Mouse (Mus musculus) kidney, adult 2 months (tissue): ENCODE data around the gene Rhox6. TPM values are rescaled to one million over a fixed set of nuclear protein-coding genes. Genes with fewer than 3 reads are reported as not detected.
"Not testable (repeated sequence)": the region's sequence is repeated elsewhere in the genome, so short reads cannot be mapped to it uniquely, and the experiment has no call there.

Experiments used
- DNase-seq: peaks from one replicate; pipeline ENCODE4 v3.0.0; 2021
- H3K27ac ChIP-seq: fragments of 200-500 bp; 2 replicates; pipeline ENCODE4 v1.5.1; 2012; ENCODE audit warnings: low read depth, low read length, control low read depth, inconsistent platforms; ENCODE audit not compliant: insufficient read depth
- H3K27me3 ChIP-seq: fragments of 200-500 bp; replicated peaks from 2 replicates; pipeline ENCODE4 v1.6.1; 2012; ENCODE audit warnings: mild to moderate bottlenecking, moderate library complexity, low read length, inconsistent platforms; ENCODE audit not compliant: control insufficient read depth, insufficient read depth
- H3K36me3 ChIP-seq: fragments of 200-500 bp; 2 replicates; pipeline ENCODE4 v1.6.1; 2012; ENCODE audit warnings: mild to moderate bottlenecking, moderate library complexity, low read length, inconsistent platforms; ENCODE audit not compliant: control insufficient read depth, insufficient read depth
- H3K4me1 ChIP-seq: fragments of 200-500 bp; 2 replicates; pipeline ENCODE4 v1.6.1; 2011; ENCODE audit warnings: low read length; ENCODE audit not compliant: control insufficient read depth, insufficient read depth
- H3K4me3 ChIP-seq: fragments of 200-500 bp; 2 replicates; pipeline ENCODE4 v1.5.1; 2011; ENCODE audit warnings: mild to moderate bottlenecking, low read depth, low read length, control low read depth; ENCODE audit not compliant: insufficient read depth
- CTCF ChIP-seq: fragments of 200-500 bp; conservative IDR thresholded peaks from 2 replicates; pipeline ENCODE4 v1.5.1; 2011; ENCODE audit warnings: low read depth, mild to moderate bottlenecking, control low read depth, low read length, moderate library complexity, mixed read lengths; ENCODE audit not compliant: insufficient read depth, insufficient read length
- POLR2A ChIP-seq: fragments of 200-500 bp; IDR thresholded peaks from one replicate; pipeline ENCODE4 v1.6.1; 2011; ENCODE audit warnings: low read depth, low read length, control low read depth
- WGBS: fragments of 180-500 bp; shearing (Covaris S2); methylation state at CpG from one replicate; pipeline ENCODE4 v1.1.7; 2018; 5-methylcytosine and 5-hydroxymethylcytosine counted together
- polyA plus RNA-seq: library from polyadenylated mRNA; depleted of rRNA; stranded (reverse); fragments of >200 nt; gene quantifications from 2 replicates; pipeline ENCODE4 v1.2.3, GENCODE M21; 2012; rRNA removed

The Rhox6 gene
- polyA plus RNA-seq = 1.3 and 1.5 TPM in 2 replicates

- H3K4me3 ChIP-seq, H3K36me3 ChIP-seq, DNase-seq, H3K27ac ChIP-seq, H3K4me1 ChIP-seq, H3K27me3 ChIP-seq: not testable (repeated sequence)
- 88% methylated on average over 4 of the region's 12 CpGs for WGBS
These were observed at the start of gene Rhox6 for GRCm38 (mm10) chrX:37826610-37827009. Gene Rhox6 (plus strand): TSS chrX:37826910.

- Histone ChIP-seq H3K36me3 (no peaks in the 10 kb centered on the region), H3K4me3 (no peak overlapping the region), H3K4me1 (no peaks in the 10 kb centered on the region), H3K27me3 (no peaks in the 10 kb centered on the region), H3K27ac (no peak overlapping the region)
- no peak for TF ChIP-seq POLR2A
- TF ChIP-seq CTCF = peak; percentile 54
- DNase-seq = peak; percentile 3
- 82% methylated on average over 15 of the region's 15 CpGs for WGBS
These were observed 19.2 kb upstream of the Rhox6 start for GRCm38 (mm10) chrX:37807286-37808080.

- DNase-seq = no peak
- H3K27me3 ChIP-seq = no peaks in the 10 kb centered on the region
- TF ChIP-seq CTCF (no peak), POLR2A (no peak)
- no peaks in the 10 kb centered on the region for H3K4me1 ChIP-seq
- no peak overlapping the region for H3K4me3 ChIP-seq
- WGBS = 98% methylated on average over 2 of the region's 2 CpGs
- no peaks in the 10 kb centered on the region for H3K36me3 ChIP-seq
- no peak overlapping the region for H3K27ac ChIP-seq
These were observed 17.3 kb upstream of the Rhox6 start for GRCm38 (mm10) chrX:37809396-37809795.

- Histone ChIP-seq H3K4me3 (no peak overlapping the region), H3K4me1 (no peaks in the 10 kb centered on the region), H3K36me3 (no peaks in the 10 kb centered on the region), H3K27ac (no peak overlapping the region), H3K27me3 (no peaks in the 10 kb centered on the region)
- WGBS = 25% methylated on average over 5 of the region's 5 CpGs
- TF ChIP-seq CTCF (peak; percentile 47), POLR2A (no peak)
- DNase-seq = peak; percentile 14
These were observed 15.5 kb upstream of the Rhox6 start for GRCm38 (mm10) chrX:37811179-37811578.

GRCm38 (mm10) chrX:37815665-37816064, 11.0 kb upstream of the Rhox6 start:
- no peak for TF ChIP-seq POLR2A
- TF ChIP-seq CTCF = 0 out of 2 replicates have a peak, but pooled peaks have one; percentile 5
- Histone ChIP-seq H3K4me3 (no peak overlapping the region), H3K27me3 (no peaks in the 10 kb centered on the region), H3K36me3 (no peaks in the 10 kb centered on the region), H3K27ac (no peak overlapping the region), H3K4me1 (no peaks in the 10 kb centered on the region)
- peak; percentile 0 for DNase-seq
- WGBS = 53% methylated on average over 10 of the region's 10 CpGs

- WGBS = 69% methylated on average over 8 of the region's 8 CpGs
- not testable (repeated sequence) for H3K27ac ChIP-seq, H3K4me1 ChIP-seq, H3K27me3 ChIP-seq, H3K36me3 ChIP-seq, DNase-seq, H3K4me3 ChIP-seq
These were observed 4.7 kb downstream of the Rhox6 start, which contains the start of gene Rhox7a for GRCm38 (mm10) chrX:37831386-37831785. Gene Rhox7a (plus strand): TSS chrX:37831686.

- WGBS = 98% methylated on average over 2 of the region's 2 CpGs
- TF ChIP-seq POLR2A = no peak
- no peak for TF ChIP-seq CTCF
- no peaks in the 10 kb centered on the region for H3K4me1 ChIP-seq
- H3K27me3 ChIP-seq = no peaks in the 10 kb centered on the region
- no peak overlapping the region for H3K4me3 ChIP-seq
- DNase-seq = no peak
- H3K36me3 ChIP-seq = no peaks in the 10 kb centered on the region
- no peak overlapping the region for H3K27ac ChIP-seq
These were observed 44.9 kb downstream of the Rhox6 start for GRCm38 (mm10) chrX:37871641-37872040.
